Mouse (Mus musculus): ENCODE measurements around the gene Cntn6. TPM values are rescaled to one million over a fixed set of nuclear protein-coding genes. Genes with fewer than 3 reads are reported as not detected.

Cntn6 gene
- total RNA-seq, 2 experiments from 2014 or later: not detected

GRCm38 (mm10) chr6:104653518-104653917 lies 160.9 kb downstream of the Cntn6 start:
- no peak overlapping the region for H3K27ac ChIP-seq
- intact Hi-C loops (cut with DNase I): no loop called here
- TF ChIP-seq CTCF (IDR thresholded peaks at IDR 0.05): no peak
- no peak overlapping the region for H3K4me3 ChIP-seq
- DNase-seq: no peak

GRCm38 (mm10) chr6:104668701-104669100 lies 176.1 kb downstream of the Cntn6 start:
- TF ChIP-seq CTCF (IDR thresholded peaks at IDR 0.05): no peak
- H3K27ac ChIP-seq: no peak overlapping the region
- intact Hi-C loops (cut with DNase I): no loop called here
- no peak overlapping the region for H3K4me3 ChIP-seq
- no peak for DNase-seq

- no peak overlapping the region for H3K4me3 ChIP-seq
- no peak for TF ChIP-seq CTCF (IDR thresholded peaks at IDR 0.05)
- intact Hi-C loops (cut with DNase I): no loop called here
- DNase-seq: no peak
- H3K27ac ChIP-seq: no peak overlapping the region
Measured at GRCm38 (mm10) chr6:104674249-104674648, 181.7 kb downstream of the Cntn6 start.

GRCm38 (mm10) chr6:104679809-104680495 lies 187.4 kb downstream of the Cntn6 start:
- Histone ChIP-seq H3K27ac (no peak overlapping the region), H3K4me3 (no peak overlapping the region)
- no peak for DNase-seq
- intact Hi-C loops (cut with DNase I): no loop called here
- TF ChIP-seq CTCF (IDR thresholded peaks at IDR 0.05): no peak

GRCm38 (mm10) chr6:104687980-104688379 lies 195.4 kb downstream of the Cntn6 start:
- no peak for DNase-seq
- no peak for TF ChIP-seq CTCF (IDR thresholded peaks at IDR 0.05)
- Histone ChIP-seq H3K4me3 (no peak overlapping the region), H3K27ac (no peak overlapping the region)
- intact Hi-C loops (cut with DNase I): no loop called here

GRCm38 (mm10) chr6:104688439-104689125 lies 196.0 kb downstream of the Cntn6 start:
- no peak overlapping the region for H3K4me3 ChIP-seq
- TF ChIP-seq CTCF (IDR thresholded peaks at IDR 0.05): no peak
- intact Hi-C loops (cut with DNase I): no loop called here
- H3K27ac ChIP-seq: no peak overlapping the region
- no peak for DNase-seq

- Histone ChIP-seq H3K27ac (no peak overlapping the region), H3K4me3 (no peak overlapping the region)
- TF ChIP-seq CTCF (IDR thresholded peaks at IDR 0.05): no peak
- DNase-seq: no peak
- intact Hi-C loops (cut with DNase I): no loop called here
Measured at GRCm38 (mm10) chr6:104728571-104728970, 236.0 kb downstream of the Cntn6 start.

GRCm38 (mm10) chr6:104734256-104734655 lies 241.7 kb downstream of the Cntn6 start:
- Histone ChIP-seq H3K4me3 (no peak overlapping the region), H3K27ac (no peak overlapping the region)
- TF ChIP-seq CTCF (IDR thresholded peaks at IDR 0.05): no peak
- DNase-seq: no peak
- intact Hi-C loops (cut with DNase I): no loop called here

GRCm38 (mm10) chr6:104738999-104739398 lies 246.4 kb downstream of the Cntn6 start:
- TF ChIP-seq CTCF (IDR thresholded peaks at IDR 0.05): no peak
- H3K4me3 ChIP-seq: no peak overlapping the region
- intact Hi-C loops (cut with DNase I): no loop called here
- no peak for DNase-seq
- no peak overlapping the region for H3K27ac ChIP-seq

GRCm38 (mm10) chr6:104758125-104758524 lies 265.5 kb downstream of the Cntn6 start:
- no peak for DNase-seq
- no peak for TF ChIP-seq CTCF (IDR thresholded peaks at IDR 0.05)
- intact Hi-C loops (cut with DNase I): no loop called here
- Histone ChIP-seq H3K27ac (no peak overlapping the region), H3K4me3 (no peak overlapping the region)

- Histone ChIP-seq H3K27ac (no peak overlapping the region), H3K4me3 (no peak overlapping the region)
- no peak for DNase-seq
- intact Hi-C loops (cut with DNase I): no loop called here
- no peak for TF ChIP-seq CTCF (IDR thresholded peaks at IDR 0.05)
Measured at GRCm38 (mm10) chr6:104761226-104761625, 268.6 kb downstream of the Cntn6 start.

GRCm38 (mm10) chr6:104783891-104784290 lies 291.3 kb downstream of the Cntn6 start:
- H3K4me3 ChIP-seq: no peak overlapping the region
- no peak for DNase-seq
- no peak overlapping the region for H3K27ac ChIP-seq
- intact Hi-C loops (cut with DNase I): no loop called here
- no peak for TF ChIP-seq CTCF (IDR thresholded peaks at IDR 0.05)

- no peak overlapping the region for H3K4me3 ChIP-seq
- intact Hi-C loops (cut with DNase I): no loop called here
- no peak for DNase-seq
- TF ChIP-seq CTCF (IDR thresholded peaks at IDR 0.05): no peak
- no peak overlapping the region for H3K27ac ChIP-seq
Measured at GRCm38 (mm10) chr6:104787502-104787901, 294.9 kb downstream of the Cntn6 start.

- intact Hi-C loops (cut with DNase I): no loop called here
- no peak overlapping the region for H3K27ac ChIP-seq
- no peak overlapping the region for H3K4me3 ChIP-seq
- DNase-seq: no peak
- no peak for TF ChIP-seq CTCF (IDR thresholded peaks at IDR 0.05)
Measured at GRCm38 (mm10) chr6:104808526-104808925, 315.9 kb downstream of the Cntn6 start.
